Mouse (Mus musculus): ENCODE measurements around the gene Hba-a1. TPM values are rescaled to one million over a fixed set of nuclear protein-coding genes. Genes with fewer than 3 reads are reported as not detected.
"Not testable (repeated sequence)": the region's sequence is repeated elsewhere in the genome, so short reads cannot be mapped to it uniquely, and the experiment has no call there.

Hba-a1 gene
- polyA plus RNA-seq, 1 experiment from 2014 or later: 9,460 TPM

DNA sequence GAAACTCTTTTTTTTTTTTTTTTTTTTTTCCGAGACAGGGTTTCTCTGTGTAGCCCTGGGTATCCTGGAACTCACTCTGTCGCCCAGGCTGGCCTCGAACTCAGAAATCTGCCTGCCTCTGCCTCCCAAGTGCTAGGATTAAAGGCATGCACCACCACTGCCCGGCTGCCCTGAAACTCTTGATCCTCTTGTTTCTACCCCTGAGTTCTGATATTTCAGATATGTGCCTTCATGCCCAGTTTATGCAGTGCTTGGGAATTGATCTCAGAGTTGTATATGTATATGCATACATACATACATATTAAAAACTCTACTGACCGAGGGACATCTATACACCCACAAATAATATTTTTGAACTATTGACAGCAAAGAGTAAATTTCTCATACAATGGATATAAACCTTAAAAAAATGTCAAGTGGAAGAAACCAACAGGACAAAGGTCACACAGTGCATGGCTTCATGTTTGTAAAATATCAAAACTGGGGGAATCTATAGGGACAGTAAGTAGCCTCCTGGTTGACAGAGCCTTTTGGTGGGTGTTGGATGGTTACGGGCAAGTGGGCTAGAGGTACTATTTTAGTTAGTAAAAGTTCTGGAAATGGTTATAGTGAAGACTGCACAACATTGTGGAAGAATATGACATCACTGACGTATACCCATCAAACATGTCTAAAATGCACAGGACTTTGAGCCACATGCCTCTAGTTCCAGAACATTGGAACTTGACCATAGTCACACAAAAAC lies 1.9 kb downstream of the Hba-a1 start:
- no peaks in the 10 kb centered on the region for H3K27me3 ChIP-seq (replicated peaks)
- no peak overlapping the region for H3K27ac ChIP-seq
- no peak overlapping the region for H3K4me2 ChIP-seq
- no peaks in the 10 kb centered on the region for H3K36me3 ChIP-seq
- WGBS: 73% methylated on average over 7 of the region's 7 CpGs
- H3K9ac ChIP-seq: no peak overlapping the region
- no peak overlapping the region for H3K4me3 ChIP-seq (replicated peaks)
- H3K9me3 ChIP-seq: no peaks in the 10 kb centered on the region
- H3K4me1 ChIP-seq: no peaks in the 10 kb centered on the region
- peak; percentile 79 for ATAC-seq (ENCODE audit: insufficient read depth, low FRiP score, low read depth)

DNA sequence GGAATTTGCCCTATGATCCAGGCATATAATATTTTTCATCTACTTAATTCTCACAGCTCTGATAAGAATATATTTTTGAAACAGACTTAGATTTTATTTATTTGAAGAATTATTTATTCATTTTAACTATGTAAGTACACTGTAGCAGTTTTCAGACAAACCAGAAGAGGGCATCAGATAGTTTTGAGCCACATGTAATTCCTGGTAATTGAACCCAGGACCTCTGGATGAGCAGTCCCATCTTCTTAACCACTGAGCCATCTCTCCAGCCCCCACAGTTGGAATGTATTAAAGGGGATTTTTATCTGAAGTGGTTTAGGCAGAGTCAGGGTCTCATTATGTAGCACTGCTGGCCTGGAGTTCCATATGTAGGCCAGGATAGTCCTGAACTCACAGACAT lies 2.6 kb downstream of the Hba-a1 start:
- H3K27me3 ChIP-seq (replicated peaks); H3K4me2 ChIP-seq; H3K4me1 ChIP-seq; ATAC-seq (ENCODE audit: insufficient read depth, low FRiP score, low read depth); H3K4me3 ChIP-seq (replicated peaks); H3K9me3 ChIP-seq; H3K9ac ChIP-seq; H3K36me3 ChIP-seq; H3K27ac ChIP-seq: not testable (repeated sequence)

DNA sequence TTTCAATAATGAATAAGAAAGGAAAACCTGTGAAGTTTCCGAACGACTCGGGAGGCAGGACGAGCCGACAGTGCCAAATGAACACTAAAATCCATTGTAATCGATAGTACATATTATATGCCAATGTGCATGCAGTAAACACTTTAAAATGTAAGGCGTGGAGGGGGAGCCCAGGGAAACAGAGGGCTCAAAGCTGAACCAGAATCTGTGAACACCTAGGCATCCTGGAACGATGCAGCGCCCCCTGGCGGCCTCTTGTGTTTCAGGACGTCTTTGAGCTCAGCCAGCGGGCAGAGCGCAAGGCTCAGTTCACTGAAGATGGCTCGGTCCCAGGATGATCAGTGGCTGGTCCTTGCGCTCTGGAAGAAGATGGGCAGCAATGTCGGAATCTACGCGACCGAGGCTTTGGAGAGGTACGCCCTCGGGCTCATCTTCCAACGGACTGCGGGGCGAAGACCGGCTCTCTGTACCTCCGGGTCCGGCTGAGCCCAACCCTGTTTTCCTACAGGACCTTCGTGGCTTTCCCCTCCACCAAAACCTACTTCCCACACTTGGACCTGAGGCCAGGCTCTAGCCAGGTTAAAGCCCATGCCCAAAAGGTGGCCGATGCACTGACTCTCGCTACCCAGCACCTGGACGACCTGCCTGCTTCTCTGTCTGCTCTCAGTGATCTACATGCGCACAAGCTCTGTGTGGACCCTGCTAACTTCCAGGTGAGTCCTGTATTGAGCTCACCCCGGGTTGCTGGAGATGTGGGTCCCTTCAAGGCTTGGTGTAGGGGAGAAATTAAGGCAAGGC lies 3.6 kb downstream of the Hba-a1 start, which contains the start of gene Hbq1b:
Gene Hbq1b (plus strand): TSS at position 271 of the 798 bp plus-strand sequence.
- not testable (repeated sequence) for ATAC-seq (ENCODE audit: insufficient read depth, low FRiP score, low read depth); H3K27me3 ChIP-seq (replicated peaks); H3K27ac ChIP-seq; H3K9me3 ChIP-seq; H3K36me3 ChIP-seq; H3K4me1 ChIP-seq; H3K9ac ChIP-seq
- Histone ChIP-seq H3K4me2 (peak within 1 kb of the TSS; percentile 54), H3K4me3 (replicated peaks) (peak within 1 kb of the TSS; percentile 31)
- 17% methylated on average over 32 of the region's 33 CpGs for WGBS

DNA sequence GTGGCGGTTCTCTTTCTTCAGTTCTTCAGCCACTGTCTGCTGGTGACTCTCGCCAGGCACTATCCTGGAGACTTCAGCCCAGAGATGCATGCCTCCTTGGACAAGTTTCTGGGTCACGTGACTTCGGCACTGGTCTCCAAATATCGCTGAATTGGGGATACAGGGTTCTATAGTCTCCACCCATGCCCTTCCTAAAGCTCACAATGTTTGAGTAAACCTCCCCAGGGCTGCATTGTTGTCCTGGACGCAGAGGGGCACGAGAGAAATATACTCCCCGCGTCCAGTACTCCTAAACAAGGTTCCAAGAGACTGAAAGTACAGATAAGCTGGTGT lies 4.1 kb downstream of the Hba-a1 start:
- H3K4me2 ChIP-seq: no peak overlapping the region

DNA sequence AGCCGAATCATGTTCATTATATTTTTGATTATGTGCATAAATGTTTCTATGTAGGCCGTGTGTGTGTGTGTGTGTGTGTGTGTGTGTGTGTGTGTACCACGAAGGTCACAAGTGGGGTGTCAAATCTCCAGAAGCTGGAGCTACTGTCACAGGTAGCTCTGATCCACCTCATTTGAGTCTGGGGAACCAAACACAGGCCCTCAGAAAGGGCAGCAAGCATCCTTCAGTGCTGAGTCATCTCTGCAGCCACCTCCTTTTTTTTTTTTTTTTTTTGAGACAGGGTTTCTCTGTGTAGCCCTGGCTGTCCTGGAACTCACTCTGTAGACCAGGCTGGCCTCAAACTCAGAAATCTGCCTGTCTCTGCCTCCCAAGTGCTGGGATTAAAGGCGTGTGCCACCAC lies 9.5 kb downstream of the Hba-a1 start:
- not testable (repeated sequence) for H3K27me3 ChIP-seq (replicated peaks); H3K9me3 ChIP-seq; ATAC-seq (ENCODE audit: insufficient read depth, low FRiP score, low read depth); H3K9ac ChIP-seq; H3K4me3 ChIP-seq (replicated peaks); H3K27ac ChIP-seq; H3K36me3 ChIP-seq; H3K4me2 ChIP-seq; H3K4me1 ChIP-seq
- 76% methylated on average over 4 of the region's 4 CpGs for WGBS

More for the DNA sequence above, 4.1 kb downstream of the Hba-a1 start:
- H3K9me3 ChIP-seq: no peaks in the 10 kb centered on the region
- H3K4me3 ChIP-seq (replicated peaks): no peak overlapping the region
- no peak overlapping the region for H3K27ac ChIP-seq
- 61% methylated on average over 9 of the region's 9 CpGs for WGBS
- no peaks in the 10 kb centered on the region for H3K36me3 ChIP-seq
- H3K27me3 ChIP-seq (replicated peaks): no peaks in the 10 kb centered on the region
- H3K9ac ChIP-seq: no peak overlapping the region
- ATAC-seq (ENCODE audit: insufficient read depth, low FRiP score, low read depth): no peak
- no peaks in the 10 kb centered on the region for H3K4me1 ChIP-seq

DNA sequence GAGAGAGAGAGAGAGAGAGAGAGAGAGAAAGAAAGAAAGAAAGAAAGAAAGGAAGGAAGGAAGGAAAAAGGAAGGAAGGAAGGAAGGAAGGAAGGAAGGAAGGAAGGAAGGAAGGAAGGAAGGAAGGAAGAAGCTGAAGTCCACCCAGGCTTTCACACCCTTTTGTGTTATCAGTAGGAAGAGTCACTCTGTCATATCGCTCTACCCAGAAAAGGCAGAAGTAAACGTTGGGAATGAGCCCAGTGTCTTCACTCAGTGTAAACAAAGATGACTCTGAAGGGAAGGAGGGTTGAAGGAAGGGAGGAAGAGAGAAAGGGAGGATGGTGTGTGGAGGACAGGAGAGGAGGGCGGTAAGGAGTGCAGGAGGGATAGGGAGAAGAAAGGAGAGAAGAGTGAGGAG lies 10.2 kb downstream of the Hba-a1 start:
- not testable (repeated sequence) for H3K36me3 ChIP-seq; ATAC-seq (ENCODE audit: insufficient read depth, low FRiP score, low read depth); H3K4me2 ChIP-seq; H3K4me1 ChIP-seq; H3K27me3 ChIP-seq (replicated peaks); H3K9ac ChIP-seq; H3K9me3 ChIP-seq; H3K4me3 ChIP-seq (replicated peaks); H3K27ac ChIP-seq
- WGBS: 44% methylated on average over 3 of the region's 3 CpGs

- H3K9me3 ChIP-seq; H3K27me3 ChIP-seq (replicated peaks); H3K27ac ChIP-seq; H3K4me2 ChIP-seq; H3K4me3 ChIP-seq (replicated peaks); H3K9ac ChIP-seq; H3K4me1 ChIP-seq; H3K36me3 ChIP-seq: not testable (repeated sequence)
- ATAC-seq (ENCODE audit: insufficient read depth, low FRiP score, low read depth): peak; percentile 79
- no CpG with 5 or more reads among the region's 4 CpGs for whole genome bisulfite sequencing
Observed at GRCm38 (mm10) chr11:32296203-32296602, 12.9 kb downstream of the Hba-a1 start, which contains the start of gene Hba-a2. TSS of gene Hba-a2 (plus strand) at chr11:32296489.

DNA sequence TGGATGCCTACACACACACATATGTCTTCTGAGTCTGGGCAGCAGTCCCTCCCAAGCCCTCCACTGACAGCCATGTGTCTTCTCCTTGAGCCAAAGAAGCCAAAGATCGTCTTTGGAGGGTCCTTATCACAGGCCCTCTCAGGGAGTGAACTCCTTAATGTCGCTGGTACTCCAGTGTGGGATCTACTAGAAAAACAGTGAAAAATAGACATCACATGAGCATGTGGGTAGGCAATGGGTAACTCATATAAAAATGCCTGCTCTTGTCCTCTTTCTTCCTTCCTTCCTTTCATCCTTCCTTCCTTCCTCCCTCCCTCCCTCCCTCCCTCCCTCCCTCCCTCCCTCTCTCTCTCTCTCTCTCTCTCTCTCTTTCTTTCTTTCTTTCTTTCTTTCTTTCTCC lies 14.1 kb downstream of the Hba-a1 start:
- not testable (repeated sequence) for H3K27me3 ChIP-seq (replicated peaks); ATAC-seq (ENCODE audit: insufficient read depth, low FRiP score, low read depth); H3K27ac ChIP-seq; H3K9me3 ChIP-seq; H3K36me3 ChIP-seq; H3K9ac ChIP-seq; H3K4me1 ChIP-seq; H3K4me3 ChIP-seq (replicated peaks); H3K4me2 ChIP-seq
- WGBS: 24% methylated on average over 2 of the region's 2 CpGs

DNA sequence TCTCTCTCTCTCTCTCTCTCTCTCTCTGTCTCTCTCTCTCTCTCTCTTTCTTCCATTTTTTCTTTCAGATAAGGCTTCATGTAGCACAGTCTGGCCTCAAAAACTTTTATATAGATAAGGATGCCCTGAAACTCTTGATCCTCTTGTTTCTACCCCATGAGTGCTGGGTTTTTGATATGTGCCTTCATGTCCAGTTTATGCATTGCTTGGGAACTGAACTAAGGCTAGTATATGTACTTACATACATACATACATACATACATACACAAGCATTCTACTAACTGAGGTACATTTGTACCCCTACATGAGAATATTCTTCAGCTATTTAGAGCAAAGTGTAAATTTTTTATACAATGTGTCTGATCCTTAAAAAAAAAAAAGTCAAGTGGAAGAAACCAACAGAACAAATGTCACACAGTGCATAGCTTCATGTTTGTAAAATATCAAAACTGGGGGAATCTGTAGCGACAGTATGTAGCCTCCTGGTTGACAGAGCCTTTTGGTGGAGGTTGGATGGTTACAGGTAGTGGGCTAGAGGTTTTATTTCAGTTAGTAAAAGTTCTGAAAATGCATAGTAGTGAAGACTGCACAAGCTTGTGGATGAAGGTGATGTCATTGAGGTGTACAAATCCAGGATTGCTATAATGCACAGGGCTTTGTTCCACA lies 14.7 kb downstream of the Hba-a1 start:
- no peak overlapping the region for H3K27ac ChIP-seq
- H3K9me3 ChIP-seq: no peaks in the 10 kb centered on the region
- peak; percentile 37; the same call in 1 of the 2 replicates for ATAC-seq (ENCODE audit: insufficient read depth, low FRiP score, low read depth)
- WGBS: 84% methylated on average over 1 of the region's 1 CpGs
- no peak overlapping the region for H3K9ac ChIP-seq
- no peak overlapping the region for H3K4me2 ChIP-seq
- no peaks in the 10 kb centered on the region for H3K36me3 ChIP-seq
- H3K4me1 ChIP-seq: no peaks in the 10 kb centered on the region
- no peak overlapping the region for H3K4me3 ChIP-seq (replicated peaks)
- no peaks in the 10 kb centered on the region for H3K27me3 ChIP-seq (replicated peaks)

- no peak overlapping the region for H3K4me3 ChIP-seq (replicated peaks)
- ATAC-seq (ENCODE audit: insufficient read depth, low FRiP score, low read depth): no peak
Observed at GRCm38 (mm10) chr11:32298532-32298918, 15.2 kb downstream of the Hba-a1 start.

GRCm38 (mm10) chr11:32299865-32300264 lies 16.6 kb downstream of the Hba-a1 start, which contains the start of gene Hbq1a:
TSS of gene Hbq1a (plus strand) at chr11:32300069.
- WGBS: 6% methylated on average over 16 of the region's 16 CpGs
- ATAC-seq (ENCODE audit: insufficient read depth, low FRiP score, low read depth); H3K27ac ChIP-seq; H3K9ac ChIP-seq; H3K27me3 ChIP-seq (replicated peaks); H3K4me3 ChIP-seq (replicated peaks); H3K36me3 ChIP-seq; H3K4me1 ChIP-seq; H3K9me3 ChIP-seq: not testable (repeated sequence)
- H3K4me2 ChIP-seq: peak within 1 kb of the TSS; percentile 49

More at GRCm38 (mm10) chr11:32298532-32298918, 15.2 kb downstream of the Hba-a1 start:
- Histone ChIP-seq H3K4me2 (no peak overlapping the region), H3K36me3 (no peaks in the 10 kb centered on the region), H3K4me1 (no peaks in the 10 kb centered on the region), H3K9ac (no peak overlapping the region), H3K27ac (no peak overlapping the region), H3K27me3 (replicated peaks) (no peaks in the 10 kb centered on the region), H3K9me3 (no peaks in the 10 kb centered on the region)
- WGBS: 91% methylated on average over 2 of the region's 2 CpGs

All from stomach, embryonic 15.5 days (tissue).